Mouse (Mus musculus) heart, embryonic 13.5 days (tissue): ENCODE measurements around the gene Rnf150. TPM values are rescaled to one million over a fixed set of nuclear protein-coding genes. Genes with fewer than 3 reads are reported as not detected.

Experiments used
- ATAC-seq: fragments of 200-750 bp; cut with Nextera tagmentation; 2 replicates; pipeline ENCODE4 v1.8.0; 2017; ENCODE audit warnings: moderate TSS enrichment; ENCODE audit not compliant: insufficient number of reproducible peaks, low FRiP score, low TSS enrichment; ENCODE audit errors: extremely low read depth
- H3K27ac ChIP-seq: fragments of 300-500 bp; sonication (generic); replicated peaks from 2 replicates; pipeline ENCODE4 v1.5.1; 2015; ENCODE audit warnings: moderate library complexity, mild to moderate bottlenecking, inconsistent platforms
- H3K27me3 ChIP-seq: fragments of 300-500 bp; sonication (generic); replicated peaks from 2 replicates; pipeline ENCODE4 v1.6.1; 2015; ENCODE audit warnings: mild to moderate bottlenecking, inconsistent platforms
- H3K36me3 ChIP-seq: fragments of 300-500 bp; sonication (generic); 2 replicates; pipeline ENCODE4 v1.6.1; 2015; ENCODE audit warnings: mild to moderate bottlenecking, inconsistent platforms
- H3K4me1 ChIP-seq: fragments of 300-500 bp; sonication (generic); 2 replicates; pipeline ENCODE4 v1.6.1; 2015; ENCODE audit warnings: inconsistent platforms
- H3K4me2 ChIP-seq: fragments of 300-500 bp; sonication (generic); 2 replicates; pipeline ENCODE4 v1.6.1; 2015; ENCODE audit warnings: inconsistent platforms, mild to moderate bottlenecking, moderate library complexity
- H3K4me3 ChIP-seq: fragments of 300-500 bp; sonication (generic); 2 replicates; pipeline ENCODE4 v1.5.1; 2015; ENCODE audit warnings: moderate library complexity, mild to moderate bottlenecking, inconsistent platforms
- H3K9ac ChIP-seq: fragments of 300-500 bp; sonication (generic); 2 replicates; pipeline ENCODE4 v1.6.1; 2015; ENCODE audit warnings: inconsistent platforms, mild to moderate bottlenecking, moderate library complexity
- H3K9me3 ChIP-seq: fragments of 300-500 bp; sonication (generic); 2 replicates; pipeline ENCODE4 v1.6.1; 2016; ENCODE audit warnings: inconsistent platforms
- WGBS: fragments of 180-500 bp; shearing (Covaris S2); methylation state at CpG from one replicate; pipeline ENCODE4 v1.1.7; 2015; ENCODE audit warnings: mixed read lengths; 5-methylcytosine and 5-hydroxymethylcytosine counted together
- polyA plus RNA-seq: library from polyadenylated mRNA; unstranded; fragments of >200 nt; fragmentation: Nextera tagmentation; extraction: Ambion mirVana; gene quantifications from 2 replicates; pipeline ENCODE4 v1.2.1, GENCODE M21; 2015

Gene Rnf150
- polyA plus RNA-seq, 1 experiment from 2014 or later, result 0.64 TPM

DNA sequence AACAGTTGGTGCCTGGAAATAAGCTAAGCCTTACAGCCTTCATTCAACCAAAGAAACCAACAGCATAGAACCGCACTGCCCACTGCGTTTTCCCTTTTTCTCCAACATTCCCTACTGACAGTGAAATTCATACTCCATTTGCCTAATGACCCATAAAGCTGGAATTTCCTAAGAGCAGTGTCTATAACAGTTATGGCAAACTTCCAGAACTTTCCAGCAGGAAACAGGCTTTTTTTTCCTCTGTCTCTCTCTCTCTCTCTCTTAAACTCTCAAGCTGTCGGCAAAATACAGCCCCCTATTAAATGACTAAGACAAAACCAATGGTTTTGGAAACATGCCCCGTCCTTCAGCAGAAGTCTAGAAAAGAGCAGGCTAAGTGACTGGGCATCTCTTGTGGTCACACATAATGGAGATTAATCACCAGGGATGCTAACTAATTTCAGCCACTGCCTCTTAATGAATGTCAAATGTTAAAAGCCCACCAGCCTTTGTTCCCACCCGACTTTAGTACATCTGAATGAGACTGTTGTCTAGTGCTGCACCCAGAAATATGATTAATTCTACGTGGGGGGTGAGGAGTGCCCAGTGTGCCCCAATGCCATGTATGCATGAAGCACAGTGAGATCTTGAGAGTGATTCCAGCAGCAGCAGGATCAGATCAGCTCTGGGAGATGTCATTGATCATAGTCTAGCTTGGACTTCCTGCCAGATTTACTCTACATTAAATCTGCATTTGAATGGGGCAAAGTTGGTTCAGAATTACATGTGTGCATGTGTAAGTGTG lies 80.3 kb downstream of the Rnf150 start:
- Histone ChIP-seq H3K27me3 (no peaks in the 10 kb centered on the region), H3K4me1 (peaks cover 35% of the 10 kb centered on the region), H3K9ac (no peak overlapping the region), H3K9me3 (no peaks in the 10 kb centered on the region), H3K4me3 (no peak overlapping the region), H3K36me3 (no peaks in the 10 kb centered on the region), H3K27ac (peak overlapping the region; percentile 40), H3K4me2 (no peak overlapping the region)
- ATAC-seq, result no peak
- WGBS, result 61% methylated on average over 6 of the region's 6 CpGs

DNA sequence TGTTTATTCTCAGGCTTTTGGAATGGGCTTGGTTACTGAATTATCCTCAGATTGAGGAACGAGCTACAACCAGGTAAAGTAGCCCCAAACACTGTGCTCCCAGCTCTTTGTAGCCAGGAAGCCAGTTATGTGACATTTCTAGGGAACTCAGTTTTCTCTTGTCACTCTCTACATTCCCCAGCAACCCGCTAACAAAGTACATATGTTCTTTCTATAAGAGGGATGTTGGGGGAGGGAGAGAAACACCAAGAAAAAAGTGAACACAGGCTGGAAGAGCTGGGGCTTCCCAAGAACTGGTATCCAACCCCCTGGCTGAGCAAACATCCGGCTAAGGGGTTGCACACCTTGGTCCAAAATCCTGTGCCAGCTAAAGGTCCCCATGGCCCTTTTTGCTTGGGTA lies 82.7 kb downstream of the Rnf150 start:
- Histone ChIP-seq H3K9ac (no peak overlapping the region), H3K27ac (no peak overlapping the region), H3K9me3 (peaks cover 2% of the 10 kb centered on the region; the same call in 1 of the 2 replicates), H3K36me3 (no peaks in the 10 kb centered on the region), H3K4me3 (no peak overlapping the region), H3K27me3 (no peaks in the 10 kb centered on the region), H3K4me1 (peaks cover 19% of the 10 kb centered on the region), H3K4me2 (no peak overlapping the region)
- no peak for ATAC-seq
- 70% methylated on average over 3 of the region's 3 CpGs for WGBS

DNA sequence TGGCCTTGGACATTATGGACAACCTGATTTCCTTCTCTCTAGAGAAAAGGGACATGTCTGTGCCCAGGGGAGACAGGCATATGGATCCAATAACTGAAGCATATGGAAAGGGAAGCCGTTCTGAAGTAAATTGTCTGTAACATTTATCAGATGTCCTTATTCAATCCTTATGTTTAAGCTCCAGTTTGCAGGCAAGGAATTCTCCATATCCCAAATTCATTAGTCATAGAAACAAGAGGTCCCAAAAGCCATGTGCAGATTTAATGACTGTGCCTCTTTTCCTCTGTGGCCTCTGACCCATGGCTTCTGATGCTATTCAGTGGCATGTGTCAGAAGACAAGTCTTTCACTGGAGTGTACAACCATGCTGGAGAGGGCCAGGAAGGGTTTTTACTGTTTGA lies 83.5 kb downstream of the Rnf150 start:
- H3K4me1 ChIP-seq, result peaks cover 19% of the 10 kb centered on the region
- no peaks in the 10 kb centered on the region for H3K36me3 ChIP-seq
- H3K9me3 ChIP-seq, result peaks cover 2% of the 10 kb centered on the region; the same call in 1 of the 2 replicates
- WGBS, result 66% methylated on average over 1 of the region's 1 CpGs
- no peak overlapping the region for H3K27ac ChIP-seq
- no peak overlapping the region for H3K9ac ChIP-seq
- no peak overlapping the region for H3K4me3 ChIP-seq
- no peak overlapping the region for H3K4me2 ChIP-seq
- H3K27me3 ChIP-seq, result no peaks in the 10 kb centered on the region
- ATAC-seq, result no peak

DNA sequence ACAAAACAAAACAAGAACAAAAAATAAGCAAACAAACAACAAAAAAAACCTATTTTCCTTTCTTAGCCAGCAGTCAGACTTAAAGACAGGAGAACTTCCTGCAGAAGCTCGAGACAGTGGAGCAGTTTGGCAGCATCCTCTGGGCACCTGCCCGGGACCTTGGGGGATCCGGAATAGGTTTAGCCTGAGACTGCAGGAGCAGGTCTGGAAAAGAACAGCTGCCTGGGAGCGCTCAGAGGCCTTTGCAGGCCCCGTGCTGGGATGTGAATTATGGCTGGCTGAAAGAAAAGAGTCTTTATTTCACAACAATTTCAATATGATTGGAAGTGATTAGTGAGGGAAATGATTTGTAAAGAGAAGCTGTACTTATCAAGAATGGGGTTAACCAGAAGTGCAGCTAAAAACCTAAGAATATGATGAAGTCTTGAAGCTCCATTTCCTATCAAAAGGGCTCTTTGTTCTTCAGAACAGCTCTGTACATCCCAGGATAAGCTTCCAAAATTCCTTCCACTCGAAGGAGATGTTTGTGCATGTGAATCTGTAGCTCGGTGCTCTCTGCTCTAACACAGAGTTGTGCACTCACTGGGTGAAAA lies 92.1 kb downstream of the Rnf150 start:
- Histone ChIP-seq H3K36me3 (no peaks in the 10 kb centered on the region), H3K27me3 (no peaks in the 10 kb centered on the region), H3K4me2 (no peak overlapping the region), H3K4me1 (peaks cover 9% of the 10 kb centered on the region), H3K9ac (no peak overlapping the region), H3K9me3 (no peaks in the 10 kb centered on the region), H3K27ac (no peak overlapping the region), H3K4me3 (no peak overlapping the region)
- WGBS, result 61% methylated on average over 7 of the region's 7 CpGs
- no peak for ATAC-seq

GRCm38 (mm10) chr8:82959491-82959890 lies 96.3 kb downstream of the Rnf150 start:
- no peak overlapping the region for H3K9ac ChIP-seq
- H3K4me1 ChIP-seq, result peaks cover 9% of the 10 kb centered on the region
- no peaks in the 10 kb centered on the region for H3K27me3 ChIP-seq
- 53% methylated on average over 3 of the region's 3 CpGs for WGBS
- no peak overlapping the region for H3K27ac ChIP-seq
- ATAC-seq, result no peak
- H3K4me2 ChIP-seq, result no peak overlapping the region
- H3K36me3 ChIP-seq, result no peaks in the 10 kb centered on the region
- H3K4me3 ChIP-seq, result no peak overlapping the region
- no peaks in the 10 kb centered on the region for H3K9me3 ChIP-seq

GRCm38 (mm10) chr8:82959980-82960610 lies 96.9 kb downstream of the Rnf150 start:
- Histone ChIP-seq H3K9me3 (no peaks in the 10 kb centered on the region), H3K36me3 (no peaks in the 10 kb centered on the region), H3K27me3 (no peaks in the 10 kb centered on the region), H3K4me3 (no peak overlapping the region), H3K27ac (no peak overlapping the region), H3K4me1 (peaks cover 9% of the 10 kb centered on the region), H3K9ac (no peak overlapping the region), H3K4me2 (no peak overlapping the region)
- ATAC-seq, result no peak
- WGBS, result 82% methylated on average over 2 of the region's 2 CpGs

DNA sequence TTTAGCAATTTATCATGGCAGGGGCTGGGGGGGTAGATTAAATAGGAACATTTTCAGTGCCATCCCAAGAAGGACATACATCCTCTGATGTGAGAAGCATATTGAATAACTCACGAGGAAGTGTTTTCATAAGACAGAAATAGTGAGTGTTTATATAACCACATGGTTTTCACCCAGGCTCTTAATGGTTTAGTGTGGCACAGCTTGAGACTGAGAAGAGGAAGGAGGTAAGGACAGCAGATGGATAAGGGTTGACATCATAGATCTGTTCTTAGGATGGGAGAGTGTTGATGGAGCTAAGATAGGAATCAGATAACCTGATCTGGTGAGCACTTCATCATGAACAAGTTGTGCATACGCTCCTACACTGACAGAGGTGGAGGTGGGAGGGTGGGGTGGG lies 101.4 kb downstream of the Rnf150 start:
- Histone ChIP-seq H3K4me2 (no peak overlapping the region), H3K9me3 (no peaks in the 10 kb centered on the region), H3K36me3 (no peaks in the 10 kb centered on the region), H3K4me1 (peaks cover 28% of the 10 kb centered on the region), H3K4me3 (no peak overlapping the region), H3K27me3 (no peaks in the 10 kb centered on the region), H3K9ac (no peak overlapping the region), H3K27ac (no peak overlapping the region)
- 57% methylated on average over 2 of the region's 2 CpGs for WGBS
- ATAC-seq, result no peak

DNA sequence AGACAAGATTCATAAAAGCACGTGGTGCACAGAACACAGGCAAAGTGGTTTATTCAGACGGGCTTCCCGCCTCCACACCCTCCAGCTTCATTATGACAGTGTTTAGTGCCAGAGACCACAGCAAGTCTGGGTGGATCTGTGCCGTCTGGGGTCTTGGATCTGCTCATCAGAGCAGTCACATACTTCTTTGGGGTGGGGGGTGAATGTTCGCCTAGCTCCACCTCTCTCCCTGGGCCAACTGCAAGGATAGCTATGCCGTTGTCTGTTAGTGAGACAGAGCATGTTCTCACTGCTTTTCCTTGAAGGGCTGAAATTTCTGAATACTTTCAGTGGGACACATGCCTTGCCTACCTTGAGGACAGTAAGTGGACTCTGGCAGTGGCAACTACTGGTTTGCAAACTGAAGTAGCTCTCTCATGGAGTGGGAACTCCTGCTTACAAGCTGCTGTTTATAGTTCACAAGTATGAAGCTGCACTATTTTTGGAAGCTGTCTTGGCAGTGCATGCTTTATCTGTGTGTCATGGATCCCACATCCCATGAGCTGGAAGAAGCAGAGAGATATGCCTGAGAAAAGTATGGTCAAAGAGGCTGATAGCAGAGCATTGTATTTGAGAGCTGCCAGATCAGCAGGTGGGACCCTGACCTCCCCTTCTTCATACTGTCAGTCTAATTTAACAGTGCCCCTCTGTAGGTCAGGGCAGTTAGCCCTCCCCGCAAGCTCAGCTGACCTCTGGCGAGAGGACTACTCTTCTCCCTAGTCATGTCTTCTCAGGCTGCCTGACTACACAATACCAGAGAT lies 104.9 kb downstream of the Rnf150 start:
- peak overlapping the region; percentile 42 for H3K4me2 ChIP-seq
- H3K4me1 ChIP-seq, result peaks cover 41% of the 10 kb centered on the region
- no peaks in the 10 kb centered on the region for H3K36me3 ChIP-seq
- H3K4me3 ChIP-seq, result no peak overlapping the region
- WGBS, result 53% methylated on average over 8 of the region's 8 CpGs
- no peak; the same call in 1 of the 2 replicates for ATAC-seq
- H3K9ac ChIP-seq, result 0 out of 2 replicates have a peak overlapping the region, but pooled peaks have one; percentile 53
- no peaks in the 10 kb centered on the region for H3K9me3 ChIP-seq
- peak overlapping the region; percentile 94 for H3K27ac ChIP-seq
- H3K27me3 ChIP-seq, result no peaks in the 10 kb centered on the region

GRCm38 (mm10) chr8:82969967-82970366 lies 106.8 kb downstream of the Rnf150 start:
- 33% methylated on average over 3 of the region's 3 CpGs for WGBS
- Histone ChIP-seq H3K9ac (no peak overlapping the region), H3K4me3 (no peak overlapping the region), H3K4me1 (peaks cover 45% of the 10 kb centered on the region), H3K27me3 (no peaks in the 10 kb centered on the region), H3K27ac (peak overlapping the region; percentile 55), H3K4me2 (no peak overlapping the region), H3K36me3 (no peaks in the 10 kb centered on the region), H3K9me3 (no peaks in the 10 kb centered on the region)
- ATAC-seq, result no peak

- Histone ChIP-seq H3K27ac (peak overlapping the region; percentile 20; the same call in 1 of the 2 replicates), H3K9ac (no peak overlapping the region), H3K4me2 (no peak overlapping the region), H3K36me3 (no peaks in the 10 kb centered on the region), H3K9me3 (0 out of 2 replicates have a peak, but pooled peaks cover 6% of the 10 kb centered on the region), H3K4me3 (no peak overlapping the region), H3K27me3 (no peaks in the 10 kb centered on the region), H3K4me1 (peaks cover 37% of the 10 kb centered on the region)
- ATAC-seq, result no peak
- WGBS, result 58% methylated on average over 3 of the region's 3 CpGs
These were observed 109.7 kb downstream of the Rnf150 start for GRCm38 (mm10) chr8:82972812-82973211.

- H3K36me3 ChIP-seq, result no peaks in the 10 kb centered on the region
- H3K4me3 ChIP-seq, result no peak overlapping the region
- peaks cover 32% of the 10 kb centered on the region for H3K4me1 ChIP-seq
- no peak overlapping the region for H3K9ac ChIP-seq
- no peak for ATAC-seq
- H3K9me3 ChIP-seq, result 0 out of 2 replicates have a peak, but pooled peaks cover 6% of the 10 kb centered on the region
- WGBS, result 52% methylated on average over 4 of the region's 4 CpGs
- no peak overlapping the region for H3K27ac ChIP-seq
- no peak overlapping the region for H3K4me2 ChIP-seq
- no peaks in the 10 kb centered on the region for H3K27me3 ChIP-seq
These were observed 110.2 kb downstream of the Rnf150 start for GRCm38 (mm10) chr8:82973331-82973730.
